14 mouse cellular contexts compared by ENCODE assay signal in the genomic region with DNA sequence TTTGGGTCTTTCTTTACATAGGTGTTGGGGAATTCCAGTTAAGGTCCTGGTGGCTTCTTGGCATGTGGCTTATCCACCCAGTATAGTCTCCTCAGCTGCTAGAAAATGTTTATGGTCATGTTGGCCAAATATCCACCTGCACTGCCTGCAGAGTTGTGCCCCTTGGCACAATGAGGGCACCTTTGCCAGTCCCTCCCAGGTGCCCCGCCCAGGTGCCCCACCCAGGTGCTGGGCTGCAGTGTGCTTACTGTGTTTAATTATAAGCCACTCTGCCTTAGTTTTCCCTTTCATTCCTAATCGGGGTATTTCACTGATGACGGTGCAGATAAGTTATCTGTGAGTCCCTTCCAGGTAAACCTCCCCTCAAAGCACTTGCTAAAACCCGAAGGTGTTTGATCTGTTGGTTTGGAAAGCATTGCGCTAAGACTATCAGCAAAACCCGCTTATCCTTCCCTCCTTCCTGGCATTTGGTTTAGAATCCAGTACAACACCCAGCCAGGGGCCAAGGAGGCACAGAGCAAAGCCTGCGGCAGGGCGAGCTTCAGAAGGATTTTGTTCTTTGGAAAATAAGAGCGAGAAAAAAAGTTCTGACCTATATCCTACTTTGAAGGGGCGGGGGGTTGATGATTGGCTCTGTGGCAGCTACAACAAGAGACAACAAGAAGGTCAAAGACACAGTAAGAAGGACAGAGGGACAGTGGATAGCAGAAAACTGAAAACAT. TPM values are rescaled to one million over a fixed set of nuclear protein-coding genes. Genes with fewer than 3 reads are reported as not detected.
DNase-seq lines count a peak whose midpoint lies in the region; TF ChIP-seq lines count a peak whose summit lies in the region.
"Had no signal": no experiment of that assay in that cellular context is flagged by ENCODE, and none has a peak within 500 bp of the region (broad histone marks: within the 10 kb centered on the region; RNA-seq: fewer than 3 reads in every experiment).

No protein-coding gene starts in this region.

- no peak for TF ChIP-seq CTCF in heart, adult 2 months (IDR thresholded peaks at IDR 0.05)
- no peak for TF ChIP-seq CTCF in layer of hippocampus, adult 2 months (conservative IDR thresholded peaks at IDR 0.05)
- no peak for TF ChIP-seq CTCF in thymus, adult 2 months (IDR thresholded peaks at IDR 0.05; ENCODE audit: borderline replicate concordance, control insufficient read depth, extremely low read depth, insufficient read depth, low read length, poor library complexity)

- H3K27ac ChIP-seq in heart, adult 2 months, result peak overlapping the region; percentile 26; the same call in 1 of the 2 replicates
- H3K27ac ChIP-seq in layer of hippocampus, adult 2 months, result 0 out of 2 replicates have a peak overlapping the region, but pooled peaks have one; percentile 23
- peak overlapping the region; percentile 81; the same call in 1 of the 2 replicates for H3K27ac ChIP-seq in embryonic facial prominence, embryonic 10.5 days (replicated peaks)
- peak overlapping the region; percentile 100 for H3K27ac ChIP-seq in limb, embryonic 10.5 days
- no peak overlapping the region for H3K27ac ChIP-seq in thymus, adult 2 months (ENCODE audit: control insufficient read depth, insufficient read depth, low read length)
- H3K27ac ChIP-seq: hindbrain, embryonic 12.5 days had no signal

- H3K79me2 ChIP-seq in heart, adult 2 months (replicated peaks; ENCODE audit: control insufficient read depth, insufficient read depth, low read length), result no peaks in the 10 kb centered on the region

- TF ChIP-seq EP300 in heart, adult 2 months (IDR thresholded peaks at IDR 0.05; ENCODE audit: insufficient read depth, low read depth, low read length), result no peak

- no peaks in the 10 kb centered on the region for H3K9me3 ChIP-seq in embryonic facial prominence, embryonic 10.5 days
- no peaks in the 10 kb centered on the region for H3K9me3 ChIP-seq in limb, embryonic 10.5 days (replicated peaks)
- H3K9me3 ChIP-seq: hindbrain, embryonic 12.5 days; midbrain, embryonic 10.5 days had no signal

- no peaks in the 10 kb centered on the region for H3K27me3 ChIP-seq in heart, adult 2 months (ENCODE audit: control insufficient read depth, insufficient read depth, low read length)
- H3K27me3 ChIP-seq in embryonic facial prominence, embryonic 10.5 days (replicated peaks; ENCODE audit: low read depth, poor library complexity, severe bottlenecking), result no peaks in the 10 kb centered on the region
- no peaks in the 10 kb centered on the region for H3K27me3 ChIP-seq in limb, embryonic 10.5 days (ENCODE audit: low read depth, poor library complexity, severe bottlenecking)
- H3K27me3 ChIP-seq in thymus, adult 2 months (ENCODE audit: control insufficient read depth, insufficient read depth, low read length), result peaks cover under 1% of the 10 kb centered on the region; the same call in 1 of the 2 replicates

- no peak for TF ChIP-seq POLR2A in heart, adult 2 months (IDR thresholded peaks at IDR 0.05; ENCODE audit: insufficient read depth, low read depth, low read length)
- TF ChIP-seq POLR2A in thymus, adult 2 months (IDR thresholded peaks at IDR 0.05; ENCODE audit: control insufficient read depth, extremely low read depth, insufficient read depth, low read length, poor library complexity), result no peak

- H3K36me3 ChIP-seq in heart, adult 2 months (ENCODE audit: control insufficient read depth, insufficient read depth, low read length), result no peaks in the 10 kb centered on the region
- peaks cover 52% of the 10 kb centered on the region for H3K36me3 ChIP-seq in embryonic facial prominence, embryonic 10.5 days (replicated peaks)
- peaks cover 61% of the 10 kb centered on the region for H3K36me3 ChIP-seq in limb, embryonic 10.5 days
- no peaks in the 10 kb centered on the region for H3K36me3 ChIP-seq in thymus, adult 2 months (ENCODE audit: control insufficient read depth, insufficient read depth, low read length)

- H3K4me3 ChIP-seq in heart, adult 2 months, result no peak overlapping the region
- no peak overlapping the region for H3K4me3 ChIP-seq in layer of hippocampus, adult 2 months
- H3K4me3 ChIP-seq in embryonic facial prominence, embryonic 10.5 days, result no peak overlapping the region
- no peak overlapping the region for H3K4me3 ChIP-seq in limb, embryonic 10.5 days
- no peak overlapping the region for H3K4me3 ChIP-seq in thymus, adult 2 months (ENCODE audit: control insufficient read depth, insufficient read depth, low read length)
- H3K4me3 ChIP-seq: hindbrain, embryonic 12.5 days; midbrain, embryonic 10.5 days had no signal

- WGBS in heart, adult 2 months, result 69% methylated on average over 10 of the region's 10 CpGs
- 82% methylated on average over 10 of the region's 10 CpGs for WGBS in embryonic facial prominence, embryonic 10.5 days
- WGBS in limb, embryonic 10.5 days, result 88% methylated on average over 10 of the region's 10 CpGs
- 92% methylated on average over 10 of the region's 10 CpGs for WGBS in thymus, adult 2 months

- H3K9ac ChIP-seq in heart, adult 2 months (ENCODE audit: low read depth, low read length), result no peak overlapping the region
- H3K9ac ChIP-seq: hindbrain, embryonic 12.5 days had no signal

- intact Hi-C loops in heart, adult 2 months (cut with DNase I), result no loop called here

- H3K4me1 ChIP-seq in heart, adult 2 months (ENCODE audit: control insufficient read depth, insufficient read depth, low read length), result peaks cover 8% of the 10 kb centered on the region
- H3K4me1 ChIP-seq in embryonic facial prominence, embryonic 10.5 days, result peaks cover 100% of the 10 kb centered on the region
- peaks cover 100% of the 10 kb centered on the region for H3K4me1 ChIP-seq in limb, embryonic 10.5 days
- no peaks in the 10 kb centered on the region for H3K4me1 ChIP-seq in thymus, adult 2 months (replicated peaks; ENCODE audit: control insufficient read depth, insufficient read depth, low read length)

- no peak for DNase-seq in heart, adult 2 months
- no peak for DNase-seq in heart, postnatal 4 days
- DNase-seq in layer of hippocampus, adult 2 months (ENCODE audit: low spot score in 2 of 2), result no peak
- no peak for DNase-seq in layer of hippocampus, postnatal 10 days (ENCODE audit: low spot score in 2 of 2)
- no peak for DNase-seq in embryonic facial prominence, embryonic 10.5 days (ENCODE audit: low spot score)
- DNase-seq in limb, embryonic 10.5 days (ENCODE audit: low spot score), result no peak
- no peak for DNase-seq in cerebellum, adult 11-12 months
- no peak for DNase-seq in thymus, adult 2 months
- DNase-seq: adrenal gland, postnatal 14 days; kidney, adult 8-10 months; layer of hippocampus, postnatal 36 days; thymus, postnatal 36 days had no signal

RNA-seq across cellular contexts. Expression of a gene that starts 7.4 kb away (rescaled TPM):
- 10 to 100 TPM; 38.5 to 43.9 TPM for total RNA-seq in heart, adult 2 months (2021)
- 51.0 and 75.1 TPM in 2 replicates for polyA plus RNA-seq in heart, adult 2 months (2012; rRNA removed)
- total RNA-seq in heart, postnatal 4 days (2021), result 100 to 1,000 TPM; 124 to 129 TPM
- total RNA-seq in layer of hippocampus, adult 2 months (2021), result 100 to 1,000 TPM in 1 of 2 experiments, 10 to 100 TPM in 1; 93.2 to 114 TPM
- total RNA-seq in layer of hippocampus, postnatal 10 days (2021), result 100 to 1,000 TPM; 192 to 224 TPM
- 115 and 131 TPM in 2 replicates for polyA plus RNA-seq in embryonic facial prominence, embryonic 10.5 days (2016; fragmentation: Nextera tagmentation; extraction: Ambion mirVana)
- polyA plus RNA-seq in limb, embryonic 10.5 days (2016; fragmentation: Nextera tagmentation; extraction: Ambion mirVana), result 157 and 188 TPM in 2 replicates
- polyA plus RNA-seq in thymus, adult 2 months (2012; rRNA removed), result 19.3 and 24.3 TPM in 2 replicates
